Mouse (Mus musculus) bone marrow macrophage, adult 2 months (primary cell): ENCODE results near the gene Zdhhc19.

Source experiments
- CTCF ChIP-seq: IDR thresholded peaks from 2 replicates; pipeline ENCODE4 v1.5.1; 2012; ENCODE audit warnings: low read depth, mild to moderate bottlenecking, low read length, moderate library complexity
- POLR2A ChIP-seq: IDR thresholded peaks from 2 replicates; pipeline ENCODE4 v1.6.1; 2012; ENCODE audit warnings: mild to moderate bottlenecking, low read depth, low read length, borderline replicate concordance

GRCm38 (mm10) chr16:32449665-32450064, 46.4 kb upstream of the Zdhhc19 start:
- TF ChIP-seq CTCF (no peak), POLR2A (no peak)
